Mouse (Mus musculus): ENCODE results near the gene Plscr2. TPM values are rescaled to one million over a fixed set of nuclear protein-coding genes. Genes with fewer than 3 reads are reported as not detected.

Plscr2 gene
- 10 to 100 TPM; 25.2 to 26.8 TPM for total RNA-seq (2021)
- long read RNA-seq, experiment 1, transcript Plscr2-201 (8 exons, 1,874 nt) = minor isoform, 7 of 35 reads
- long read RNA-seq, experiment 1, transcript Plscr2-205 (8 exons, 1,900 nt) = major isoform, 16 of 35 reads
- long read RNA-seq, experiment 1, partial matches to known transcripts = 2 of 35 reads
- long read RNA-seq, experiment 1, other reads (novel, unspliced or antisense) = 10 of 35 reads
- long read RNA-seq, experiment 2, transcript Plscr2-205 (8 exons, 1,900 nt) = major isoform, 16 of 24 reads
- long read RNA-seq, experiment 2, partial matches to known transcripts = 2 of 24 reads
- long read RNA-seq, experiment 2, other reads (novel, unspliced or antisense) = 2 of 24 reads

DNA sequence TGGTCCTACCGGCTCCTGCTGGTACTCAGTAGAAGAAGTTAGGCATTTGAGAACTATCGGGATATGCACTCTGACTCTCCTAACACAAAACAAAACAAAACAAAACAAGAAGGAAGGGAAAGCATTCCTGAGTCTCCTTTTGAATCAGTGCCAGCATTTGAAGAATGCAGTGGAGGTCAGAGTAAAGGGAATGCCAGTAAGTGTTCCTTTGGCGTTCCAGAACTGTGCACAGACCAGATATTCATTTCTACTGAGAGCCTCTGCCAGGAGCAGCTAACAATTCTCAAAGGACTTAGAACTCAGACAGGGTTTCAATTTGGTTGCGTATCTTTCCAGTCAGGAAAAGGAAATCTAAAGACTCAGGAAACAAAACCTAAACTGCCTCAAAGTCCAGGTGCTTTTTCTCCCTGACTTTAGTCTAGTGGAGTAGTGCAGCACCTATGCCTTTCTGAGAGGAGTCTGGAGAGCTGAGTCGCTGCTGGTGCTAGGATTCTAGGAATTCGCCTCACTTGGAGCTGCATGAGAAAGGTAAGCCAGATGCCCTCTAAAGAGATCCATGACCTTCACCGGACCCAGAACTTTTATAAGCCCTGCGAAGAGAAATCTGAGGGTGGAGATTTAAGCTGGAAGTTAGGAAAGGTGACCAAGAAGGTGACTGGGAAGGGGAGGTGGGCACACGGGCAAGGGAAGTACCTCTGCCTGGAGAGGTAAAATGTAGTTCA is at the start of gene Plscr2:
Plscr2 (plus strand) TSS at position 117 of the 722 bp plus-strand sequence.
- DNase-seq = peak; percentile 24 to 58
- intact Hi-C loops (cut with DNase I) = loop anchor here (5.0 kb wide), 1 partner anchor 48 kb away; no protein-coding TSS in a partner anchor

DNA sequence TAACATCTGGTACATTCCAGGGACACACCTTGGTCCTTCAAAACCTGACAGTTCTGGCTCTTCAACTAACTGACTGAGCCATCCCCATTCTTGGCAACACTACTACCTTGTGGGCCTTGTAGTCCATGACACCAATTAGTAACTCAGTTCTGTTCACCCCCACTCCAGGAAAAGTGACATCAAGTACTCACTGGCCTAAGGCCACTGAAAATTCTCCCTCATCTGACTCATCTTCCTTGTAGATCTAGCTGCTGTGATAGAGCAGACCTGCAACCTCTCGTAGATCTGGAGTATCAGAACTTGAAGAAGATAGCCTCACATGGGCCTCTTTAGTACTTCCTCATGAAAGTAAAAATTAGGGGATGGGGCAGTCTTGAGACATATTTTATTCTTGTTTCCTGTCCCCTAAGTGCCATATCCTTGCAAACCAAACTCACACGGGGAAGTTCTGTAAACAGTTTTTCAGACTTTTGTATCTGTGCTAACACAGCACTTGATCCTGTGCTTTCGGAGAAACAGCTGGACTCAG is 49.2 kb upstream of the Plscr2 start:
- no peak for DNase-seq
- intact Hi-C loops (cut with DNase I) = loop anchor here (5.0 kb wide), 1 partner anchor 51 kb away; the partner anchor contains the start of gene Plscr2

DNA sequence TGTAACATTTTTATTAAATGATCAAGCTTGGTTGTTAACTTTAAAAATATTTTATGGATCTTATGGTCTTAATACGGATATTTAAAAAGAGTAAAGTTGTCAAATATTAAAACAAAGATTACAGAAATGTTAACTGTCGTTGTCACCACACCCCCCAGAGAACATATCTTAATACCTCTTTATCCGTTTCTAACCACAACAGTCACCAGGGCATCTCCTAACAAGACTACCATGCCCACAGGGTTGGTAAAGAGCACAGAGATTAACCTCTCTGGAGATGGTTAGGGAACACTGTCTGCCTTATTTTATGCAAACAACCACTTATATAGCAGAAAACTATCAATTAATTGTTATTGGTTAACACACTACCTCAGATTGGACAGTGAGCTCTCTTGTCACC is 48.6 kb upstream of the Plscr2 start:
- no peak for DNase-seq
- intact Hi-C loops (cut with DNase I) = loop anchor here (5.0 kb wide), 1 partner anchor 51 kb away; the partner anchor contains the start of gene Plscr2

DNA sequence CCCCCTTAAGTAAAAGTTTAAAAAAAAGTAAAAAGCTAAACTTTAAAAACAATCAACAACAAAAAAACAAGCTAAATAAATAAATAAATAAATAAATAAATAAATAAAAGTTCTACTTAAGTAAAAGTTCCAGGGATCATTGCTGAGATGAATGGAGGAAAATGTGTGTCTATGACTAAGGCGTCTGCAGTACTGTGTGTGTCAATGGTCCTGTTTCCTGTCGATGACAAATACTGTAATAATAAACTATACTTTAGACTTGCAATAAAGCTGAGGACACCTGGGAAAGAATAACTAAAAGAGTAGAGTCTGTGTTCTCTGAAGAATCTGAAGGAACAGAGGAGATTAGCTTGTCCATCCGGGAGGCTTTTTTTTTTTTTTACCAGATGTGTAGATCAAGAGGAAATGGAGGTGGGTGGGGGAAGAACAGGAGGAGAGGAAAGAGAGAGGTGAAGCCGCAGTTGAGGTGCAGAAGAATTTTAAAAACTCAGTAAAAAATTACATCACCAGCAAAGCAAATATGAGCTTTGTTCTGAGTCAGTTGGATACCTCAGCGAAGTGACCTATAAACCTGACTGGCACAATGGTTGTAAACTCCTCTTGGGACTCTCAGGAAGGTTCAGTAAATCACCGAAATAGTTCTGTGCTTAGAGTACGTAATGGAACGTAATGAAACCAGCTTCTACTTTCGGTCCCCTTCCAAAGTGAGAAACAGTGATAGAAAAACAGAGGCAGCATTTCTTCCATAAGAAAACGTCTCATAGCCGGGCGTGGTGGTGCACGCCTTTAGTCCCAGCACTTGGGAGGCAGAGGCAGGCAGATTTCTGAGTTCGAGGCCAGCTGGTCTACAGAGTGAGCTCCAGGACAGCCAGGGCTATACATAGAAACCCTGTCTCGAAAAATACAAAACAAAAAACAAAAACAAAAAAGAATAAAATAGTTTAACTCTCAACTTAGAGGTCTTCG is 46.3 kb upstream of the Plscr2 start:
- DNase-seq = no peak
- intact Hi-C loops (cut with DNase I) = loop anchor here (5.0 kb wide), 1 partner anchor 48 kb away; the partner anchor contains the start of gene Plscr2

DNA sequence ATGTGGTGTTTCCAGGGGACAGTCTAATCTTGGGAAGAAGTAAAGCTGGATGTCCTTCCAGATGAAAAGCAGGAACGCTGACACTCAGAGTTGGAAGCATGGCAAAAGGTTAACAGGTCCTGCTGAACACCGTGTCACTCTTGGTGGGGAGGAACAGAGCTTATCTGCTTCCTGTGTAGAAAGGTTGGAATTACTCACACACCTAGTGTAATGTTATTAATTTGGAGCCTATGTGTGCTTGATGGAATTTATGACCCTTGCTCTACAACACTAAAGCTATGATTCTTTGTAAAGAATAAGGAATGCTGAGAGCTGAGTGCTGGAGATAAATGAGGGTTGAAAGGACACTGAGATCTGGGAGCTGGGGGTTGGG is 45.6 kb upstream of the Plscr2 start:
- intact Hi-C loops (cut with DNase I) = loop anchor here (5.0 kb wide), 1 partner anchor 47 kb away; the partner anchor contains the start of gene Plscr2
- no peak for DNase-seq

DNA sequence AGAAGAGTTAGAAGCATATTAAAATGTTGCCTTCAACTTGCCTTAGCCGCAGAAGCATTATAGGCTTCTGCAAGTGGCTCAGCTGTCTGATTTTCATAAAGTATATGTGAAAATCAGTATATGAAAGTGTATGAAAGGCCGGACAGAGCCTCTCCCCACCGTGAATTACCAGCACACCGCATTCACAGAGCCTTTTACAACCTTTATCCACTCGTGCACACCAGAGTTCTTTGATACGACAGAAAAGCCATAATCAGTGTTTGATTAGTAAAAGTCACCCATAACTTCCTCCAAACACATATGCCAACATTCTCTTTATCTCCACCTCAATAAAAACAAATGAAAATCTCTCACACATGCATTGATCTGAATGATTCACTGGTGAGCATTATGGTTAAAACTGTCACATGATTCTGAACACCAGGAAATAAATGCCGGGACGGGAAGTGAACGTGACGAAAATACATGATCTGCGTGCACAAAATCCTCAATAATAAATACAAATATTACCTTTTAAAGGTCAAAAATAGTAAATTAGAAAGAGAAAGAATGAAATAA is 40.4 kb upstream of the Plscr2 start:
- no peak for DNase-seq
- intact Hi-C loops (cut with DNase I) = no loop called here

DNA sequence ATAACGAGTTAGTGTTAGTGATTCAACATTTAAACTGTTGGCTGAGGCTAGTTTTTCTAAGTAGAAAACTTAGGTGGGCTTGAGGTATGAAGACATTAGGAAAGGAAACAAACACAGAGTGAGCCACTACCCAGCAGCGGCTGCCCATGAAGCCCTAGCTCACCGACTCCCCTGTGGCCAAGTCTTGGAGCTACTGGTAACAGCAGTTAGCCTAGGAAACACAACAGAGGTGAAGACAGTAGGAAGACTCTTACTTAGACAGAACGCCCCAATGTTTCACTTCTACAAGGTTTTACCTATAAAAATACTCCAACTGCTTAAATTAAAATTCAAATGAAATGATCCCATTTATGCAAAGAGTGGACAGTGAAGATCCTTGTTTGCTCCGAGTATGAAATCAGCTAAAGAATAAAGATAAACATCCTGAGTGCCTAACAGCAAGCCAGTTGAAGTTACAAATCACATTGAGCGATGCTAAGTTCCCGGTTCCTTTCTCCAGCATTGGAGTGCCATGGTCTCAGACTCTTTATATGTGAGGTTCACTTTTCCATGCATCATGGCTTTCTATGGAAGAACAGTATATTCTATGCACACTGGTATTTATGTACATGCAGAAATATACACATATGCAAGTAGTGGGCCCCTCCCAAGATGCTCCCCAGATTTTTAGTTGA is 26.5 kb upstream of the Plscr2 start:
- no peak for DNase-seq
- intact Hi-C loops (cut with DNase I) = no loop called here

DNA sequence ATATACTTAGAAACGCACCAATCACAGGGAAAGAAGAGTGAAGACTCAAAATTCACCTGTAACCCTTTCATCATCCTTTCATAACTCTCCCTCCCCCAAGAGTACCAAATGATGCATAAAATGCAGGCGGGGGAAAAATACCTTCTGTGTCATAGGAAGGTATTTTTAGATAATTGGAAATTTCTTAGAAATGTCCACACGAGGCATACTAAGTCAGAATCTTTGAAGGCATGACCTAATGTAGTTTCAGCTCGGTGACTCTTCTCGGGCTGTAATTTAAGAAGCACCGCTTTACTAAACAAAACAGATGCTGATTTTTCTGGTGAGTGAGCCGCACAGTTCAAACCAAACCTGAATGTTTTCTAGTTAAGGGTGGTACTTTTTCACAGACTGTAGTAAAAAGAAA is 26.0 kb upstream of the Plscr2 start, which contains the start of gene Plscr1:
Plscr1 (plus strand) TSS at position 304 of the 406 bp plus-strand sequence.
- intact Hi-C loops (cut with DNase I) = no loop called here
- DNase-seq = no peak

DNA sequence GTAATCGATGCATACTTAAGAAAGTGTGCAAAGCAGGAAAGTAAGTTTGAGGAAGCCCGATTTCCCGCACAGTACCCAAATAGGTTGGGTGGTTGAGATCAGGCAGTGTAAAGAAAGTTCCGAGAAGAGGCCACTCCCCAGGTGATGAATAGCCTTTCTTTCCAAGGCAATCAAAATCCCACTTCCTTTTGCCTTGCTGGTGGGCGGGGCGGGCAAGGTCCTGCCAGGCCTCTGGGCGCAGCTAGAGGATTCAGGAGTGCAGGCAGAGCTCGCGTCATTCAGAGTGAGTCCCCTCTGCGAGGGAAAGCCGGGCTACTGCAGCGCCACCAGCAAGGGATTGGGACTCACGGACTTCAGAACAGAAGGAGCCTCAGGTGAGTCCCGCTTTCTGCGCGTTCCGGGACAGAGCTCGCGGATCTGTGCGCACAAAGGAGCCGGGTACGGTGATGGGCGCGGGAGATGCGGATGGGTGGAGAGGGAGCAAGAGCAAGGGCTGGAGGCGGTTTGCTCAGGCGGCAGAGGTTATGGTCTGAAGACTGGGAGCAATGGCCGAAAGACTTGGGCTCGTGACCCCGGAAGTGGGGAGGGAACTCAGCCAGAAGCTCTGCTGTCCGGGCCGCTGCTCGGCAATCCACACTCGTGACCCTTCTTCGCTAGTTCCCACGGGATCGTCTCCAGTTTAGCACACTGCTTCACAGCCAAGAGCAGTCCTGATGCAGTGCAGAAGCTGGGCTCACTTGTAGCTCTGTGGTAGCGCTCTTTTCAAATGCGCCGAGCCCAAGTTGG is 25.2 kb upstream of the Plscr2 start:
- intact Hi-C loops (cut with DNase I) = loop anchor here (2.0 kb wide), 1 partner anchor 21 kb away; no protein-coding TSS in a partner anchor
- peak; percentile 82 to 86 for DNase-seq

DNA sequence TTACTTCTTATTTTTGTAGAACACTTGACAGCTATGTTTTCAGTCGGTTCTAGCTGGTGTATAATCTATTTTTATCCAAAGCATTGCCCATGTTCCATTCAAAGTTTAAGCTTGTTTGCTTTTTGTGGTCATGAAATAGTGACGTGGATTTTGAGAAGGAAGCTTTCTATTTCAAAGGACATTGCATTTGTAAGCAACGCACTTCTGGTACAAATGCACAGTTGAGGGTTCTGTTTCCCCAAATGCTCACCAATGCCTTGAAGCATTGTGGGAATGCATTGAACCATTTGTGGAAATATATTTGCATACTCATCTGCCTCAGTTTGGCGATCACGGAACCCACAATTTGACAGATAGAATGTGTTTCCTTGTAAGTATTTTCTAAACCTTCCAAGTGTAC is 22.7 kb upstream of the Plscr2 start:
- intact Hi-C loops (cut with DNase I) = no loop called here
- DNase-seq = no peak

DNA sequence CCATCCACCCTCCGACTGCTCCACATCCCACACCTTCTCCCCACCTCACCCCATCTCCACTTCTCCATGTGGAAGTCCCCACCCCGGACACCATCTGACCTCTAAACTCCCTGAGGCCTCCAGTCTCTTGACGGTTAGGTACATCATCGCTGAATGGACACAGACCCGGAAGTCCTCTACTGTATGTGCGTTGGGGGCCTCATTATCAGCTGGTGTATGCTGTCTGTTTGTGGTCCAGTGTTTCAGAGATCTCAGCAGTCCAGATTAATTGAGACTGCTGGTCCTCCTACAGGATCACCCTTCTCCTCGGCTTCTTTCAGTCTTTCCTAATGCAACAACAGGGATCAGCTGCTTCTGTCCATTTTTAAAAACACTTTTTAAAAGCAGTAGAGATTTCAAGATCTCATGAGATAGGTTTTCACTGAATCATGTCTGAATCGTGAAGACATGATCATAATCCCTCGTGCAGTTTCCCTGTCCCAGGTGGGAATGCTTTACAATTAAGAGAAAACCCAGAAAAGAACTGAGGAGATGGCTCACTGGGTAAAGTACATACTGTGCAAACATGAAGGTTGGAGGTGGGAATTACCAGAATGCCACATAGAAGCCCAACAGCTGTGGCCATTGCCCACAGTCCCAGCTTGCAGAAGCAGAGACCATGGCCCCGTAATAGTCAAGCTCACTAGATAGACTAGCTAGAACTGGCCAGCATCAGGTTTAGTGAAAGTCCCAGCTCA is 21.6 kb upstream of the Plscr2 start:
- no peak for DNase-seq
- intact Hi-C loops (cut with DNase I) = no loop called here

DNA sequence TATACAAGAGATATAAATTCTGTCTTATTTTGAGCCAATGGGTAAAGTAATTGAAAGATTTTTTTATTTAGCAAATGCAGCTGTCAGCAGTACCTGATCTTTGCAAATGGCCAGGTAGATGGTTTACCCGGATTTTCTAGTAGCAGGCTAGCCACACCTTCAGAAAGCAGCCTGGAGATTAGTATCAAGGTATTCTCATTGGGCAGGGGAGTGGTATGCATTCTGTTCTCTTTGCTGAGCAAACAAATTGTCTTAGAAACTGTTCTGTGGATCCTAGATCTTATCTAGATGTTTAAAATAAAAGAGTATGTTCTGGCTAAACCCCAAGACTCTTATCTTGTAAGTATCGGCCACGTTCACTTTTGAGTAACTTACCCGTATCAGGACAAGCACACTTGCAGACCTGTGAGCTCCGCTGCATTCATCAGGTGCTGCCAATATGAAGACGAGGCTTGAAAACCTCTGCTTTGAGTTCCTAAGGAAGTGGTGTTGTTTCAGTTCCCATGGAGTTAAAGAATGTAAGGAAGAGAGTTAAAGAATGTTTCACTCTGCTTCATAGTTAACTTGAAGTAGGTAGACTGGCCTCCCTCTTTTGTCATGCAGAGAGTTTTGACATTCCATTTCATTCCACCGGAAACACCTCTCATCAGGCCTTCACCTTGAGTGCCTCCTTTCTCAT is 14.8 kb upstream of the Plscr2 start:
- intact Hi-C loops (cut with DNase I) = no loop called here
- DNase-seq = no peak

DNA sequence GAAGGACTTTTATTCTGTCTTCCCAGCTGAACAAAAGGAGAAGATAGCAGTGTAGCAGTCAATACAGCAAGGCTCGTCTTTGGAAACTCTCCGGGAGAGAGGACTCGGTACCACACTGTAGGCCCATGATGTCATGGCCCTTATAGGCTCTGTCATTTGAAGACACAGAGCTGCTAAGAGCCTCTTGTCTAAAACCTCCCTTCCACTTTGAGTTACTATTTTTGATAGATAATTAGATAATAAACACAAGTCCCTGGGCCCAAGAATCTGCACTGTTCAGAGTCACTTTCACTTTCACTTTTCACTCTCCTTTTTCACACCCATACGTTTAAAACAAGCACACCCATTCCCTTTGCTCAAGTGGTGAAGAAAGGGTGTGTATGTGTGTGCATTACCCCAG is 9.7 kb upstream of the Plscr2 start:
- no peak for DNase-seq
- intact Hi-C loops (cut with DNase I) = no loop called here

DNA sequence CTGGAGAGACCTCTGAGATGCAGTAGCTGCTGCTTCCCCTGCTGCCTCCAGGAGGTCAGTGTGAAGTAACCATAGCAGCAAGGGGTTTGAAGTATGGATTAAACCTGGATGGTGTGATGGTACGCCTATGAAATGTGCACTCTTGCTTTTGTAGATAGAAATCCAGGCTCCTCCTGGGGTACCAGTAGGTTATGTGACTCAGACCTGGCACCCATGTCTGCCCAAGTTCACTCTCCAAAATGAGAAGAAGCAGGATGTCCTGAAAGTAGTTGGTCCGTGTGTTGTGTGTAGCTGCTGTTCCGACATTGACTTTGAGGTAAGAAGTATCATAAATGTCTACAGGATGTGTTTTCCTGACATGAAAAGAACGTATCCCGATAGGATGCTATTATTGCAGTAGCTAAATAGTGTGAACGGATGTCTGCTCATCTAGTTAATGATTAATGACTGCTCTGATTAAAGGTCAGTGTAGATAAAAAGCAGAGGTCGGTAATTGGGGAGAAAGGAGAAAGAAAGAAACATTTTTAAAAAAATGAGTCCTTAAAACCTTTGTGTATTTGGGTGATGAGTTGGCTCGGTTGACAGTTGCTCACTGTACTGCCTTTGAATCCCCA is 8.7 kb upstream of the Plscr2 start:
- intact Hi-C loops (cut with DNase I) = no loop called here
- DNase-seq = no peak

DNA sequence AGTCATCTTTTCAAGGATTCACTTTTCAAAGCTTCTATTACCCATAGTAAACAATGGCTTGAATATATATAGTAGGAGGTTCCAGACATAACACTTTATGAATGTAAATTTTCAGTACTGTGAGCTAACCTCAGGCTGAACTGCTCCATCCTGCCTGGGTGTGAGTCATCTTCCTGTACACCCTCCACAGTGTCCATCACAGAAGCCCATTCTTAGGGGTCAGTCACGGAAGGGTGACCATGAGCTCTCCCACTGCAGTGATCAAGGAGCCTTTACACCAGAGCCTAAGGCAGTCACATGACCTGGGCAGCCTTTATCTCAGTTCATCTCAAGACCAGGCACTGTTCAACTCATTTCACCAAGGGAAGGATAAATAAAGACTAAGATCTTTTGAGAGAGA is 7.7 kb upstream of the Plscr2 start:
- intact Hi-C loops (cut with DNase I) = no loop called here
- no peak for DNase-seq

DNA sequence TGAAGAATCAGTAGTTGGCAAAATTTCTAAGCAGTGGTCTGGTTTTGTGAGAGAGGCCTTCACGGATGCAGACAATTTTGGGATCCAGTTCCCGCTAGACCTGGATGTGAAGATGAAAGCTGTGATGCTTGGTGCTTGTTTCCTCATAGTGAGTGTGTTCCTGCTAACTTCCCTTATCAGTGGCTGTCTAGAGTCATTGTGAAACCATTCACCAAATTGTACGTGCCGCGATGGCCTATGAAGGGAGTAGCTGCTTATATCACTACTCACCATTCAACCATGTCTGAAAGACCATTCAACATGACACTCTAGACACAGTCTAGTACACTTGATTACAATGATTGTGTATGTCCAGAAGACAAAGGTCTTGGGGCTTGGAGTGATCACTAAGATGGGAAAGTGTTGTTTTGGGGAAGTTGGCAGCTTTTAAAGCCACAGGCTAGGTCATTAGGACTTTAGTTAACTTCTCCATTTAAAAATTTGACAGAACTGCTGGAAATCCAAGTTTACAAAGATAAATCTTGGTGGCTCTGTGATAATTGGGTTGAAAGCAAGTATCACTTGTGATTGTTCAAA is 5.5 kb upstream of the Plscr2 start:
- no peak for DNase-seq
- intact Hi-C loops (cut with DNase I) = loop anchor here (2.0 kb wide), 1 partner anchor 19 kb away; no protein-coding TSS in a partner anchor

Data from heart, postnatal 14 days (tissue).